Mouse (Mus musculus): ENCODE measurements around the gene Krtap10-10. TPM values are rescaled to one million over a fixed set of nuclear protein-coding genes. Genes with fewer than 3 reads are reported as not detected.

The Krtap10-10 gene
- polyA plus RNA-seq, 1 experiment from 2014 or later: not detected

DNA sequence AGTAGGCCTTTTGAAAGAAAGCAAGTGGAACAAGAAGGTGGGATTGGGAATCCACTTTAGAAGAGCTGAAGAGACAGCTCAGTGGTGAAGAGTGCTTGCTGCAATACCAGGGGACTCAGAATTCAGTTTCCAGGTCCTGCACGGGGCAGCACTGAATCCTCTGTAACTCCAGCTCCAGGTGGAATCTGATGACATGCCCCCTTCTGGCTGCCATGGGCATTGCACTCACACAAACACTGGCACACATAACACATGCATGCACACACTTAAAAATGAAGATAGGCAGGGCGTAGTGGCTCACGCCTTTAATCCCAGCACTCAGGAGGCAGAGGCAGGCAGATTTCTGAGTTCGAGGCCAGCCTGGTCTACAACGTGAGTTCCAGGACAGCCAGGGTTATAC lies 46.8 kb downstream of the Krtap10-10 start:
- no peak for DNase-seq (ENCODE audit: low spot score)
- ATAC-seq (replicated peaks; ENCODE audit: low FRiP score): no peak
- H3K9ac ChIP-seq (ENCODE audit: low read length): no peak overlapping the region
- H3K27me3 ChIP-seq (ENCODE audit: control insufficient read depth, insufficient read depth, low read length): no peaks in the 10 kb centered on the region
- no peak overlapping the region for H3K4me2 ChIP-seq (ENCODE audit: low read depth, low read length, severe bottlenecking)
- no peaks in the 10 kb centered on the region for H3K36me3 ChIP-seq (ENCODE audit: control insufficient read depth, insufficient read depth, low read length)
- H3K4me1 ChIP-seq (replicated peaks; ENCODE audit: control insufficient read depth, insufficient read depth, low read length): no peaks in the 10 kb centered on the region
- no peak overlapping the region for H3K4me3 ChIP-seq (ENCODE audit: low read depth, low read length)
- no peaks in the 10 kb centered on the region for H3K9me3 ChIP-seq (ENCODE audit: control insufficient read depth, low read length)
- no peak overlapping the region for H3K27ac ChIP-seq (ENCODE audit: low read depth, low read length)
- WGBS: 91% methylated on average over 5 of the region's 5 CpGs

DNA sequence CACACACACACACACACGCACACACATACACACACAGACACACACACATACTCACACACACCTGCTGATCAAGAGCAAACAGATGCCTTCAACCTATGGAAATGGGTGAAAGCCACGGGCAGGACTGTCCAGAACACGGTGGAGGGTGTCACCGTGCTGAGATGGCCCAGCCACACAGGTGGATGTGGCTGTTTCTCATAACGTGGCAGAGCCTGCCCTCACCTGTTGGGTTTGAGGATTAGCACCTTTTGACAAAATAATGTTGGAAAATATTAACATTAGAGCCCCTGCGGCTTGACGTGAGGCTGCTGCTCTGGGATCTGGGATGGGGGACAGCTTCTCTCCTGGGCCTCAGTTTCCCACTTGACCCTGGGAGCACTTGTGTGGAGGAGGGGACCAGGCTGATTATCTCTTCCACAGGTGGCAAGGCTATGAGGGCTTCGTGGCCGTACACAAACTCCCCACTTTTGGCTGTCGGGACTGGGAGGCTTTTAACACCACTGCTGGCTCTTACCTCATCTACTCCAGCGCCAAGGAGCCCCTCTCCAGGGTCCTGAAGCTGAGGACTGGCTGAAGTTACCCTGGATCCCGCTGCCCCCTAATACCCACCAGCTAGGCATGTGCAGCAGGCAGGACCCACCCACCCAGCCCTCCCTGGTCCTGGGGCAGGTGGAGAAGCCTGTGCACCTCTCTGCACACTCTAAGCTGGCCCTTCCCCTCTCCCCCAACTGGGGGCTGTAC lies 50.4 kb downstream of the Krtap10-10 start:
- Histone ChIP-seq H3K27ac (ENCODE audit: low read depth, low read length) (no peak overlapping the region), H3K36me3 (ENCODE audit: control insufficient read depth, insufficient read depth, low read length) (no peaks in the 10 kb centered on the region), H3K4me1 (replicated peaks; ENCODE audit: control insufficient read depth, insufficient read depth, low read length) (no peaks in the 10 kb centered on the region), H3K9ac (ENCODE audit: low read length) (no peak overlapping the region), H3K4me3 (ENCODE audit: low read depth, low read length) (no peak overlapping the region), H3K4me2 (ENCODE audit: low read depth, low read length, severe bottlenecking) (no peak overlapping the region), H3K9me3 (ENCODE audit: control insufficient read depth, low read length) (no peaks in the 10 kb centered on the region; the same call in 1 of the 2 replicates), H3K27me3 (ENCODE audit: control insufficient read depth, insufficient read depth, low read length) (no peaks in the 10 kb centered on the region)
- WGBS: 57% methylated on average over 12 of the region's 12 CpGs
- no peak for DNase-seq (ENCODE audit: low spot score)
- ATAC-seq (replicated peaks; ENCODE audit: low FRiP score): no peak

Other genes with a start within 250 kb of the Krtap10-10 start
- 336 and 367 TPM in 2 replicates for gene Sumo3, start 229.8 kb upstream of the Krtap10-10 start, polyA plus RNA-seq (2014; fragmentation: Nextera tagmentation; extraction: Ambion mirVana)
- gene Gm49325, start 229.8 kb upstream of the Krtap10-10 start, polyA plus RNA-seq (2014; fragmentation: Nextera tagmentation; extraction: Ambion mirVana): not detected in 2 replicates
- 76.7 and 78.1 TPM in 2 replicates for gene Ube2g2, start 213.7 kb upstream of the Krtap10-10 start, polyA plus RNA-seq (2014; fragmentation: Nextera tagmentation; extraction: Ambion mirVana)
- gene Tspear, start 149.4 kb upstream of the Krtap10-10 start, polyA plus RNA-seq (2014; fragmentation: Nextera tagmentation; extraction: Ambion mirVana): 1.4 and 1.5 TPM in 2 replicates
- gene Gm19402, start 145.2 kb upstream of the Krtap10-10 start, polyA plus RNA-seq (2014; fragmentation: Nextera tagmentation; extraction: Ambion mirVana): not detected in 2 replicates
- gene Gm9508, start 138.7 kb upstream of the Krtap10-10 start, polyA plus RNA-seq (2014; fragmentation: Nextera tagmentation; extraction: Ambion mirVana): not detected in 2 replicates
- not detected in 2 replicates for gene Gm10272, start 129.3 kb upstream of the Krtap10-10 start, polyA plus RNA-seq (2014; fragmentation: Nextera tagmentation; extraction: Ambion mirVana)
- not detected in 2 replicates for gene Gm10024, start 124.5 kb upstream of the Krtap10-10 start, polyA plus RNA-seq (2014; fragmentation: Nextera tagmentation; extraction: Ambion mirVana)
- gene Gm10142, start 120.1 kb upstream of the Krtap10-10 start, polyA plus RNA-seq (2014; fragmentation: Nextera tagmentation; extraction: Ambion mirVana): not detected in 2 replicates
- not detected in 2 replicates for gene Krtap12-1, start 115.3 kb upstream of the Krtap10-10 start, polyA plus RNA-seq (2014; fragmentation: Nextera tagmentation; extraction: Ambion mirVana)
- gene Gm10100, start 109.5 kb upstream of the Krtap10-10 start, polyA plus RNA-seq (2014; fragmentation: Nextera tagmentation; extraction: Ambion mirVana): not detected in 2 replicates
- not detected in 2 replicates for gene Gm18596, start 93.3 kb upstream of the Krtap10-10 start, polyA plus RNA-seq (2014; fragmentation: Nextera tagmentation; extraction: Ambion mirVana)
- not detected in 2 replicates for gene Gm9736, start 84.6 kb upstream of the Krtap10-10 start, polyA plus RNA-seq (2014; fragmentation: Nextera tagmentation; extraction: Ambion mirVana)
- gene Gm3233, start 76.3 kb upstream of the Krtap10-10 start, polyA plus RNA-seq (2014; fragmentation: Nextera tagmentation; extraction: Ambion mirVana): not detected in 2 replicates
- not detected in 2 replicates for gene Gm3238, start 64.6 kb upstream of the Krtap10-10 start, polyA plus RNA-seq (2014; fragmentation: Nextera tagmentation; extraction: Ambion mirVana)
- not detected in 2 replicates for gene Gm7138, start 59.0 kb upstream of the Krtap10-10 start, polyA plus RNA-seq (2014; fragmentation: Nextera tagmentation; extraction: Ambion mirVana)
- not detected in 2 replicates for gene Gm3250, start 53.4 kb upstream of the Krtap10-10 start, polyA plus RNA-seq (2014; fragmentation: Nextera tagmentation; extraction: Ambion mirVana)
- gene Gm7137, start 47.7 kb upstream of the Krtap10-10 start, polyA plus RNA-seq (2014; fragmentation: Nextera tagmentation; extraction: Ambion mirVana): not detected in 2 replicates
- gene Gm9639, start 40.9 kb upstream of the Krtap10-10 start, polyA plus RNA-seq (2014; fragmentation: Nextera tagmentation; extraction: Ambion mirVana): not detected in 2 replicates
- not detected in 2 replicates for gene Gm19668, start 36.8 kb upstream of the Krtap10-10 start, polyA plus RNA-seq (2014; fragmentation: Nextera tagmentation; extraction: Ambion mirVana)
- gene Gm9507, start 24.1 kb upstream of the Krtap10-10 start, polyA plus RNA-seq (2014; fragmentation: Nextera tagmentation; extraction: Ambion mirVana): not detected in 2 replicates
- not detected in 2 replicates for gene Gm2696, start 21.3 kb upstream of the Krtap10-10 start, polyA plus RNA-seq (2014; fragmentation: Nextera tagmentation; extraction: Ambion mirVana)
- not detected in 2 replicates for gene Krtap10-4, start 8.9 kb upstream of the Krtap10-10 start, polyA plus RNA-seq (2014; fragmentation: Nextera tagmentation; extraction: Ambion mirVana)
- gene Gm36176, start 10.9 kb downstream of the Krtap10-10 start, polyA plus RNA-seq (2014; fragmentation: Nextera tagmentation; extraction: Ambion mirVana): not detected in 2 replicates
- gene Gm10318, start 16.9 kb downstream of the Krtap10-10 start, polyA plus RNA-seq (2014; fragmentation: Nextera tagmentation; extraction: Ambion mirVana): not detected in 2 replicates
- not detected in 2 replicates for gene Gm3285, start 26.0 kb downstream of the Krtap10-10 start, polyA plus RNA-seq (2014; fragmentation: Nextera tagmentation; extraction: Ambion mirVana)
- gene Lrrc3, start 66.6 kb downstream of the Krtap10-10 start, polyA plus RNA-seq (2014; fragmentation: Nextera tagmentation; extraction: Ambion mirVana): 3.5 and 3.9 TPM in 2 replicates
- gene Trpm2, start 134.6 kb downstream of the Krtap10-10 start, polyA plus RNA-seq (2014; fragmentation: Nextera tagmentation; extraction: Ambion mirVana): 0.86 and 0.87 TPM in 2 replicates
- gene 1810043G02Rik, start 142.6 kb downstream of the Krtap10-10 start, polyA plus RNA-seq (2014; fragmentation: Nextera tagmentation; extraction: Ambion mirVana): 34.9 and 38.6 TPM in 2 replicates
- 171 and 174 TPM in 2 replicates for gene Pfkl, start 174.1 kb downstream of the Krtap10-10 start, polyA plus RNA-seq (2014; fragmentation: Nextera tagmentation; extraction: Ambion mirVana)
- gene Dnmt3l, start 206.0 kb downstream of the Krtap10-10 start, polyA plus RNA-seq (2014; fragmentation: Nextera tagmentation; extraction: Ambion mirVana): not detected in 2 replicates
- 0.21 TPM in 1 of 2 replicates, not detected in the other for gene Aire, start 207.7 kb downstream of the Krtap10-10 start, polyA plus RNA-seq (2014; fragmentation: Nextera tagmentation; extraction: Ambion mirVana)
- gene Icosl, start 233.4 kb downstream of the Krtap10-10 start, polyA plus RNA-seq (2014; fragmentation: Nextera tagmentation; extraction: Ambion mirVana): 2.0 and 2.5 TPM in 2 replicates

All from forebrain, embryonic 11.5 days (tissue).